Mouse (Mus musculus) forelimb bud, embryonic 11.5 days (tissue): ENCODE measurements around the gene Cish.

Source experiments
- DNase-seq: peaks from one replicate; pipeline ENCODE4 v3.0.0-alpha.2; 2012; ENCODE audit warnings: low read depth, low spot score

The Cish gene

DNA sequence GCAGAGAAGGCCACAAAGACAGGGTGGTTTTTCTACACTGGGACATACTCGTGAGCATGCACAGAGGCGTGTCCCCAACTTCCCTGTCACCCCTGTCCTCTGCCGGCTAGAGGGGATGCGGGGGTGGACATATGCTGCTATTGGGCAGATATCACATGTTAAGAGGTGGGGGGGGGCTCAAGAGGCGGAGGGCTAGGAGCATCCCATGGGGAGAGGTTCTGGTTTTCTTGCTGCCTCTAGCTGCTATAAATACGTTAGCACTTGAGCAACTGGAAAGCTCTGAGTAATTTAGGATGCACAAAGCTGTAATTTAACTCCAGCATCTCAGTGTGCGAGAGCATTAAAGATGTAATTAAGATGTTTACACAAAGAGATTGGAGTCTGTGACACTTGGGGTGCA is 53.5 kb downstream of the Cish start:
- no peak for DNase-seq
